Mouse (Mus musculus): ENCODE results near the gene BC052040. TPM values are rescaled to one million over a fixed set of nuclear protein-coding genes. Genes with fewer than 3 reads are reported as not detected.

The BC052040 gene
- total and polyA plus RNA-seq, 3 experiments = 2.1 to 2.8 (median 2.3) TPM

DNA sequence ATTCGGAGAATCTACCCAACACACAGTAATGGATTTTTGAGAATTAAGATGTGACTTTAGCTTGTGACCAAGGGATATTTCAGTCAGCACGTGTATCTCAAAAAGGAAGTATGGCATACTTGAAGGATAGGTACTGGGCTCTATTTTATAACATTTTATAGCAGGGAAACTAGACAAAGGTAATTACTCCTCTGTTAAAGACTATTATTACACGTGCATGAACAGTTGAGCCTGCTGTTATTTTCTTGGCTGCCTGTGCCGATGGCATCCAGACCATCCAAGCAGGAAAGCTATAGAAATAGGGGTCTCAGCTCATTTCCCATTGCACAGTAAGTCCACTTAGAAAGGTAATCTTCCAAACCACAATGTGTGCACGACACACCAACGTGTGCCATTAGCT lies 232.2 kb downstream of the BC052040 start:
- intact Hi-C loops (cut with DNase I) = no loop called here
- Histone ChIP-seq H3K27ac (no peak overlapping the region), H3K79me2 (replicated peaks; ENCODE audit: control insufficient read depth, insufficient read depth, low read length) (no peaks in the 10 kb centered on the region), H3K27me3 (ENCODE audit: control insufficient read depth, insufficient read depth, low read length) (no peaks in the 10 kb centered on the region), H3K4me1 (ENCODE audit: control insufficient read depth, insufficient read depth, low read length) (no peaks in the 10 kb centered on the region), H3K4me3 (no peak overlapping the region), H3K9ac (ENCODE audit: low read depth, low read length) (no peak overlapping the region), H3K36me3 (ENCODE audit: control insufficient read depth, insufficient read depth, low read length) (no peaks in the 10 kb centered on the region)
- 60% methylated on average over 6 of the region's 6 CpGs for WGBS
- DNase-seq = no peak
- TF ChIP-seq EP300 (IDR thresholded peaks at IDR 0.05; ENCODE audit: insufficient read depth, low read depth, low read length) (no peak), CTCF (IDR thresholded peaks at IDR 0.05) (no peak), POLR2A (IDR thresholded peaks at IDR 0.05; ENCODE audit: insufficient read depth, low read depth, low read length) (no peak)

DNA sequence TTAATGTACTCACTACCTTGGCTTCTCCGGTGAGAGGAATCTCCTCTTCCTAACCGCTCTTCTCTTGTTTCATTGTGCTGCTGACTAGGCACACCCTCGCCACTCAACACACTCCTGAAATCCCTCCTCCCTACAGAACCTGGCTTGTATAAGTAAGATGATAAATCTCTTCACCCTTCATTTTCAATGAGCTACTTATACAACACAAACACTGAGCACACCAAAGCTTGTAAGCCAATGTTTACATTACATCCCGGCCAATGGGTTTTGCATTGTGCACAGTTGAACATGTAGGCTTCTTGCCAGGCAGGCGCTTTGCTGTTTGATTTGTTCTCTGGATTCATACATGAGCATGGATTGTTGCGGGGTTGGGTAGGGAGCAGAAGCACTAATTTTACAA lies 236.4 kb downstream of the BC052040 start:
- TF ChIP-seq POLR2A (IDR thresholded peaks at IDR 0.05; ENCODE audit: insufficient read depth, low read depth, low read length) = no peak
- H3K9ac ChIP-seq (ENCODE audit: low read depth, low read length) = no peak overlapping the region
- H3K27ac ChIP-seq = no peak overlapping the region
- intact Hi-C loops (cut with DNase I) = no loop called here
- WGBS = 89% methylated on average over 6 of the region's 6 CpGs
- H3K4me1 ChIP-seq (ENCODE audit: control insufficient read depth, insufficient read depth, low read length) = no peaks in the 10 kb centered on the region
- H3K4me3 ChIP-seq = no peak overlapping the region
- H3K27me3 ChIP-seq (ENCODE audit: control insufficient read depth, insufficient read depth, low read length) = no peaks in the 10 kb centered on the region
- DNase-seq = no peak
- H3K36me3 ChIP-seq (ENCODE audit: control insufficient read depth, insufficient read depth, low read length) = no peaks in the 10 kb centered on the region
- H3K79me2 ChIP-seq (replicated peaks; ENCODE audit: control insufficient read depth, insufficient read depth, low read length) = no peaks in the 10 kb centered on the region

DNA sequence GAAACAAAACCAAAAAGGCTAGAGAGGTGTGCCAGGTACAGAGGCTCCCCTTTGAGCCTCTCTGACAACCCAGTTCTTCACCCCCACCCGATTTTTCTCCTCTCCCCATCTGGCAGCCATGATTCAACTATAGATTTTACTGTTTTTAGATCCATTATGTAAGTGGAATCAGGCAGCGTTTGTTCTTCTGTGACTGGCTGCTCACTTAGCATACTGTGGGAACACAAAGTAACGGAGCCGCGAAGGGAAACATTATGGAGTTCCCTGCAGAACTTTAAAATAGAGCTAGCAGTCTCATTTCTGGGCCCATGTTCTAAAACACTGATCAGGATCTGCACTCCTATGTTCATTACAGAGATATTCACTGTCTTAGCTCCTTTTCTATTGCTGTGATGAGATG lies 240.8 kb downstream of the BC052040 start:
- H3K36me3 ChIP-seq (ENCODE audit: control insufficient read depth, insufficient read depth, low read length) = no peaks in the 10 kb centered on the region
- no peaks in the 10 kb centered on the region for H3K27me3 ChIP-seq (ENCODE audit: control insufficient read depth, insufficient read depth, low read length)
- TF ChIP-seq POLR2A (IDR thresholded peaks at IDR 0.05; ENCODE audit: insufficient read depth, low read depth, low read length) (no peak), CTCF (IDR thresholded peaks at IDR 0.05) (no peak), EP300 (IDR thresholded peaks at IDR 0.05; ENCODE audit: insufficient read depth, low read depth, low read length) (no peak)
- H3K4me1 ChIP-seq (ENCODE audit: control insufficient read depth, insufficient read depth, low read length) = no peaks in the 10 kb centered on the region
- WGBS = 87% methylated on average over 5 of the region's 5 CpGs
- no peak overlapping the region for H3K9ac ChIP-seq (ENCODE audit: low read depth, low read length)
- no peak overlapping the region for H3K27ac ChIP-seq
- no peak for DNase-seq
- H3K4me3 ChIP-seq = no peak overlapping the region
- H3K79me2 ChIP-seq (replicated peaks; ENCODE audit: control insufficient read depth, insufficient read depth, low read length) = no peaks in the 10 kb centered on the region
- intact Hi-C loops (cut with DNase I) = no loop called here

Small RNAs within 50 kb of the gene (microRNA-seq; reads per million reads assigned to microRNA genes)
- 0.39 to 1.1 reads per million in 2 experiments for gene Mir1951

Measured in heart, adult 2 months (tissue).